Mouse (Mus musculus): ENCODE results near the gene Sc5d.

DNA sequence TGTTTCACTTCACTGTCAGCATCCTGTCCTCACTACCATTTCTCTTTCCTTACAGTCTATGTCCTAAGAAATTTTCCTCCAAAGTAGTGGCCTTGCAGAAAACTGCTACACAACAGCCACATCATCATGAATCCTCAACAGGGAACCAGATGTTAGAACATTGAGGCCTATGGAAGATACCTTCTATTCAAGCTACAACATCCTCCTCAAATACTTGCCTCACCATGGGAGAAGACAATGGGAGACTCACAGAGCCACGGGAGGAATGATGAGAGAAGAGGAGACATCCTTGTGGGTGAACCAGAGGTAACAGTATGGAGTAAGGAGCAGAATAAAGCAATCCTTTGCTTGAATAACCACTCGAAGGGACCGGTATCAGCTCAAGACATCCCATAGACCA, 9.1 kb upstream of the Sc5d start:
- no peak for TF ChIP-seq CTCF (conservative IDR thresholded peaks at IDR 0.05 in 1 of 2, IDR thresholded peaks at IDR 0.05 in 1 of 2; ENCODE audit: low read depth in 2 of 2, low read length in 2 of 2)
- TF ChIP-seq POLR2A (IDR thresholded peaks at IDR 0.05; ENCODE audit: low read depth, low read length) = no peak
- TF ChIP-seq MXI1 (IDR thresholded peaks at IDR 0.05; ENCODE audit: low read depth, low read length) = no peak
- no peak for TF ChIP-seq E2F4 (IDR thresholded peaks at IDR 0.05; ENCODE audit: insufficient replicate concordance, low read depth, low read length)
